Mouse (Mus musculus) midbrain, embryonic 13.5 days (tissue): Measurements from ENCODE around the gene Lrp10. TPM values are rescaled to one million over a fixed set of nuclear protein-coding genes. Genes with fewer than 3 reads are reported as not detected.

Source experiments
- ATAC-seq: fragments of 200-750 bp; cut with Nextera tagmentation; 2 replicates; pipeline ENCODE4 v1.8.0; 2017; ENCODE audit warnings: mild to moderate bottlenecking, moderate TSS enrichment, moderate library complexity
- H3K27ac ChIP-seq: fragments of 300-500 bp; sonication (generic); 2 replicates; pipeline ENCODE4 v1.5.1; 2015; ENCODE audit warnings: inconsistent platforms, mild to moderate bottlenecking, moderate library complexity
- H3K27me3 ChIP-seq: fragments of 300-500 bp; sonication (generic); 2 replicates; pipeline ENCODE4 v1.6.1; 2015; ENCODE audit warnings: mild to moderate bottlenecking, inconsistent platforms
- H3K36me3 ChIP-seq: fragments of 300-500 bp; sonication (generic); 2 replicates; pipeline ENCODE4 v1.6.1; 2015; ENCODE audit warnings: mild to moderate bottlenecking, inconsistent platforms
- H3K4me1 ChIP-seq: fragments of 300-500 bp; sonication (generic); replicated peaks from 2 replicates; pipeline ENCODE4 v1.6.1; 2015; ENCODE audit warnings: inconsistent platforms
- H3K4me2 ChIP-seq: fragments of 300-500 bp; sonication (generic); replicated peaks from 2 replicates; pipeline ENCODE4 v1.6.1; 2015; ENCODE audit warnings: moderate library complexity, mild to moderate bottlenecking, inconsistent platforms
- H3K4me3 ChIP-seq: fragments of 300-500 bp; sonication (generic); replicated peaks from 2 replicates; pipeline ENCODE4 v1.5.1; 2015; ENCODE audit warnings: mild to moderate bottlenecking, inconsistent platforms
- H3K9ac ChIP-seq: fragments of 300-500 bp; sonication (generic); replicated peaks from 2 replicates; pipeline ENCODE4 v1.6.1; 2015; ENCODE audit warnings: mild to moderate bottlenecking, inconsistent platforms
- H3K9me3 ChIP-seq: fragments of 300-500 bp; sonication (generic); 2 replicates; pipeline ENCODE4 v1.6.1; 2016; ENCODE audit warnings: mild to moderate bottlenecking, inconsistent platforms
- WGBS: fragments of 180-500 bp; shearing (Covaris S2); methylation state at CpG from one replicate; pipeline ENCODE4 v1.1.7; 2015; 5-methylcytosine and 5-hydroxymethylcytosine counted together
- polyA plus RNA-seq: library from polyadenylated mRNA; unstranded; fragments of >200 nt; fragmentation: Nextera tagmentation; extraction: Ambion mirVana; gene quantifications from 2 replicates; pipeline ENCODE4 v1.2.1, GENCODE M21; 2015

The Lrp10 gene
- polyA plus RNA-seq, 1 experiment from 2014 or later = 27.5 TPM

- no peaks in the 10 kb centered on the region for H3K9me3 ChIP-seq
- WGBS = 95% methylated on average over 7 of the region's 7 CpGs
- H3K4me1 ChIP-seq = peaks cover 59% of the 10 kb centered on the region
- no peak for ATAC-seq
- peak overlapping the region; percentile 88; the same call in 1 of the 2 replicates for H3K9ac ChIP-seq
- no peak overlapping the region for H3K27ac ChIP-seq
- peak overlapping the region; percentile 88 for H3K4me3 ChIP-seq
- H3K4me2 ChIP-seq = peak overlapping the region; percentile 66
- no peaks in the 10 kb centered on the region for H3K27me3 ChIP-seq
- H3K36me3 ChIP-seq = 0 out of 2 replicates have a peak, but pooled peaks cover 5% of the 10 kb centered on the region
These were observed 36.2 kb upstream of the Lrp10 start for GRCm38 (mm10) chr14:54427696-54428095.

- no peaks in the 10 kb centered on the region for H3K9me3 ChIP-seq
- H3K9ac ChIP-seq = no peak overlapping the region
- no peak for ATAC-seq
- H3K4me1 ChIP-seq = peaks cover 65% of the 10 kb centered on the region
- no peaks in the 10 kb centered on the region for H3K27me3 ChIP-seq
- H3K36me3 ChIP-seq = 0 out of 2 replicates have a peak, but pooled peaks cover 5% of the 10 kb centered on the region
- WGBS = 94% methylated on average over 5 of the region's 5 CpGs
- H3K27ac ChIP-seq = no peak overlapping the region
- no peak overlapping the region for H3K4me3 ChIP-seq
- no peak overlapping the region for H3K4me2 ChIP-seq
These were observed 35.5 kb upstream of the Lrp10 start for GRCm38 (mm10) chr14:54428421-54428820.

GRCm38 (mm10) chr14:54429332-54430093, 34.4 kb upstream of the Lrp10 start:
- no peak for ATAC-seq
- peak overlapping the region; percentile 83 for H3K9ac ChIP-seq
- WGBS = 68% methylated on average over 7 of the region's 7 CpGs
- peak overlapping the region; percentile 57; the same call in 1 of the 2 replicates for H3K4me3 ChIP-seq
- H3K4me1 ChIP-seq = peaks cover 76% of the 10 kb centered on the region
- H3K36me3 ChIP-seq = 0 out of 2 replicates have a peak, but pooled peaks cover 5% of the 10 kb centered on the region
- peak overlapping the region; percentile 87; the same call in 1 of the 2 replicates for H3K27ac ChIP-seq
- H3K27me3 ChIP-seq = no peaks in the 10 kb centered on the region
- H3K4me2 ChIP-seq = peak overlapping the region; percentile 68
- no peaks in the 10 kb centered on the region for H3K9me3 ChIP-seq

GRCm38 (mm10) chr14:54430406-54431145, 33.4 kb upstream of the Lrp10 start:
- H3K36me3 ChIP-seq = 0 out of 2 replicates have a peak, but pooled peaks cover 5% of the 10 kb centered on the region
- H3K27me3 ChIP-seq = no peaks in the 10 kb centered on the region
- peak overlapping the region; percentile 87 for H3K27ac ChIP-seq
- H3K4me2 ChIP-seq = peak overlapping the region; percentile 68
- peak overlapping the region; percentile 57 for H3K4me3 ChIP-seq
- H3K9me3 ChIP-seq = no peaks in the 10 kb centered on the region
- WGBS = 3% methylated on average over 18 of the region's 18 CpGs
- peak overlapping the region; percentile 83 for H3K9ac ChIP-seq
- H3K4me1 ChIP-seq = peaks cover 81% of the 10 kb centered on the region
- ATAC-seq = no peak

GRCm38 (mm10) chr14:54431334-54432077, 32.4 kb upstream of the Lrp10 start, which contains the start of gene Mmp14:
Gene Mmp14 (plus strand): TSS chr14:54431612.
- peak within 1 kb of the TSS; percentile 68 for H3K4me2 ChIP-seq
- WGBS = under 1% methylated on average over 46 of the region's 49 CpGs
- H3K9me3 ChIP-seq = no peaks in the 10 kb centered on the region
- H3K9ac ChIP-seq = peak within 1 kb of the TSS; percentile 83
- H3K4me1 ChIP-seq = peaks cover 75% of the 10 kb centered on the region
- H3K4me3 ChIP-seq = peak within 1 kb of the TSS; percentile 57
- H3K27me3 ChIP-seq = no peaks in the 10 kb centered on the region
- ATAC-seq = peak; percentile 44
- H3K36me3 ChIP-seq = 0 out of 2 replicates have a peak, but pooled peaks cover 5% of the 10 kb centered on the region
- peak within 1 kb of the TSS; percentile 87 for H3K27ac ChIP-seq

GRCm38 (mm10) chr14:54432078-54432836, 31.7 kb upstream of the Lrp10 start:
- peak overlapping the region; percentile 68 for H3K4me2 ChIP-seq
- H3K4me3 ChIP-seq = peak overlapping the region; percentile 57
- no peaks in the 10 kb centered on the region for H3K9me3 ChIP-seq
- H3K4me1 ChIP-seq = peaks cover 74% of the 10 kb centered on the region
- H3K36me3 ChIP-seq = 0 out of 2 replicates have a peak, but pooled peaks cover 5% of the 10 kb centered on the region
- ATAC-seq = peak; percentile 31
- H3K27ac ChIP-seq = peak overlapping the region; percentile 87
- H3K27me3 ChIP-seq = no peaks in the 10 kb centered on the region
- 4% methylated on average over 54 of the region's 54 CpGs for WGBS
- H3K9ac ChIP-seq = peak overlapping the region; percentile 83

GRCm38 (mm10) chr14:54432837-54433830, 30.8 kb upstream of the Lrp10 start:
- H3K4me2 ChIP-seq = peak overlapping the region; percentile 68
- peak overlapping the region; percentile 83 for H3K9ac ChIP-seq
- no peaks in the 10 kb centered on the region for H3K9me3 ChIP-seq
- H3K4me1 ChIP-seq = peaks cover 65% of the 10 kb centered on the region
- H3K27ac ChIP-seq = peak overlapping the region; percentile 87
- 0 out of 2 replicates have a peak, but pooled peaks cover 6% of the 10 kb centered on the region for H3K36me3 ChIP-seq
- no peaks in the 10 kb centered on the region for H3K27me3 ChIP-seq
- ATAC-seq = peak; percentile 32; the same call in 1 of the 2 replicates
- peak overlapping the region; percentile 57 for H3K4me3 ChIP-seq
- WGBS = 50% methylated on average over 17 of the region's 17 CpGs

- H3K9me3 ChIP-seq = no peaks in the 10 kb centered on the region
- 0 out of 2 replicates have a peak overlapping the region, but pooled peaks have one; percentile 87 for H3K27ac ChIP-seq
- H3K27me3 ChIP-seq = no peaks in the 10 kb centered on the region
- peak overlapping the region; percentile 83; the same call in 1 of the 2 replicates for H3K9ac ChIP-seq
- no peak for ATAC-seq
- H3K4me1 ChIP-seq = peaks cover 60% of the 10 kb centered on the region
- WGBS = 70% methylated on average over 12 of the region's 12 CpGs
- H3K4me3 ChIP-seq = peak overlapping the region; percentile 57
- H3K36me3 ChIP-seq = 0 out of 2 replicates have a peak, but pooled peaks cover 11% of the 10 kb centered on the region
- H3K4me2 ChIP-seq = peak overlapping the region; percentile 68
These were observed 29.9 kb upstream of the Lrp10 start for GRCm38 (mm10) chr14:54433941-54434531.

- peaks cover 19% of the 10 kb centered on the region for H3K36me3 ChIP-seq
- no peak for ATAC-seq
These were observed 28.6 kb upstream of the Lrp10 start for GRCm38 (mm10) chr14:54435194-54435918.

More at GRCm38 (mm10) chr14:54435194-54435918, 28.6 kb upstream of the Lrp10 start:
- H3K27me3 ChIP-seq = no peaks in the 10 kb centered on the region
- peaks cover 47% of the 10 kb centered on the region for H3K4me1 ChIP-seq
- no peak overlapping the region for H3K4me3 ChIP-seq
- no peak overlapping the region for H3K4me2 ChIP-seq
- no peaks in the 10 kb centered on the region for H3K9me3 ChIP-seq
- H3K27ac ChIP-seq = no peak overlapping the region
- WGBS = 90% methylated on average over 11 of the region's 11 CpGs
- H3K9ac ChIP-seq = no peak overlapping the region
